Mouse (Mus musculus): Measurements from ENCODE around the gene Paqr5.

- no peak for TF ChIP-seq POLR2A (IDR thresholded peaks at IDR 0.05; ENCODE audit: borderline replicate concordance, extremely low read depth, low read depth, low read length)
- no peak for TF ChIP-seq CTCF (IDR thresholded peaks at IDR 0.05; ENCODE audit: insufficient read depth, low read length)
Observed at GRCm38 (mm10) chr9:61907621-61908295, 118.9 kb downstream of the Paqr5 start.

All from lung, adult 2 months (tissue).